Mouse (Mus musculus) hindbrain, embryonic 12.5 days (tissue): ENCODE measurements at regions not wholly inside any gene's neighbourhood (a gene's known extent, or its start where the extent isn't known, plus 50 kb on each side); places are given as distances from the start of the nearest gene placed in this dataset.

Experiments used
- ATAC-seq: fragments of 200-750 bp; cut with Nextera tagmentation; 2 replicates; pipeline ENCODE4 v1.8.0; 2017; ENCODE audit warnings: moderate TSS enrichment; ENCODE audit not compliant: low FRiP score
- H3K27ac ChIP-seq: fragments of 300-500 bp; sonication (generic); 2 replicates; pipeline ENCODE4 v1.5.1; 2016; ENCODE audit warnings: mild to moderate bottlenecking
- H3K27me3 ChIP-seq: fragments of 300-500 bp; sonication (generic); 2 replicates; pipeline ENCODE4 v1.6.1; 2016; ENCODE audit warnings: mild to moderate bottlenecking
- H3K36me3 ChIP-seq: fragments of 300-500 bp; sonication (generic); 2 replicates; pipeline ENCODE4 v1.6.1; 2016; ENCODE audit warnings: mild to moderate bottlenecking
- H3K4me1 ChIP-seq: fragments of 300-500 bp; sonication (generic); 2 replicates; pipeline ENCODE4 v1.6.1; 2016
- H3K4me2 ChIP-seq: fragments of 300-500 bp; sonication (generic); replicated peaks from 2 replicates; pipeline ENCODE4 v1.6.1; 2016; ENCODE audit warnings: mild to moderate bottlenecking
- H3K4me3 ChIP-seq: fragments of 300-500 bp; sonication (generic); 2 replicates; pipeline ENCODE4 v1.5.1; 2016; ENCODE audit warnings: mild to moderate bottlenecking
- H3K9ac ChIP-seq: fragments of 300-500 bp; sonication (generic); 2 replicates; pipeline ENCODE4 v1.6.1; 2016; ENCODE audit warnings: mild to moderate bottlenecking, moderate library complexity
- H3K9me3 ChIP-seq: fragments of 300-500 bp; sonication (generic); replicated peaks from 2 replicates; pipeline ENCODE4 v1.6.1; 2016; ENCODE audit warnings: mild to moderate bottlenecking

DNA sequence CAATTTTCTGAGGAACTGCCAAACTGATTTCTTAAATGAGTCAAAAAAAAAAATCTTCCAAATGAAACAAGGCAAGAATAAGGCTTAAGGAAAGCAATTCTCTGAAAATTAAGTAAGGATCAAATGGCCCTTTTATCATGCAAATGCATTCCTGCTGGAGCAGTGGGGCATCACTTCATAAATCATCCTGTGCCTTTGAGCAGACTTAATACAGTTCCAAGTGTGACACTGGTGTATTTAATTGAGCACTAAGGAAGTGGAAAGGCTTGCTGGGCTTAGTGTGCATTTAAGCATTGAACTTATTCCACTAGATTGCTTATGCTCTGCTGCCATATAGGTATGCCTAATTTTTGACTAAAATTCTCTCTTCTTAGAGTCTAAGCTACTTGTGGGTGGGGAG, 3655.7 kb upstream of the Lrrc6 start:
- Histone ChIP-seq H3K27me3 (no peaks in the 10 kb centered on the region), H3K4me1 (no peaks in the 10 kb centered on the region), H3K9me3 (no peaks in the 10 kb centered on the region), H3K4me2 (no peak overlapping the region), H3K4me3 (no peak overlapping the region), H3K27ac (no peak overlapping the region), H3K9ac (no peak overlapping the region), H3K36me3 (no peaks in the 10 kb centered on the region)
- peak; percentile 82; the same call in 1 of the 2 replicates for ATAC-seq

DNA sequence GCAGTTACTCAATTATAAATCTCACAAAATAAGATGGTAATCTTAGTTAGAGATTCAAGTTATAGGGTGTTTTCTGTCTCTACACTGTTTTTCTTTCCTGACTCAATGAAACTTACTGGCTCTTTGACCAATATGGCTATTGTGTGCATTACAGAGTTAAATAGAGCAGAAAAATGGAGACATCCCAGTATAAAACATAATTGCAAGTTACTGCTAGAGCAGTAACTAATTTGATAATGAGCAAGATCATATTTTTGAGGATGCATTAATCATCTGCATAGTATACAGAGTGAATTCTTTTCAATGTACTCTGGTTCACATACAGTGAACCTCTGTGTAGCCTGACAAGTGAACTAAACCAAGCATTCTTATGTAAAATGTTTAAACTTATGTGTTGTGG, 3631.0 kb upstream of the Gm6569 start:
- Histone ChIP-seq H3K9me3 (no peaks in the 10 kb centered on the region), H3K36me3 (no peaks in the 10 kb centered on the region), H3K27me3 (no peaks in the 10 kb centered on the region), H3K27ac (no peak overlapping the region), H3K4me3 (no peak overlapping the region), H3K4me1 (no peaks in the 10 kb centered on the region), H3K9ac (no peak overlapping the region), H3K4me2 (no peak overlapping the region)
- ATAC-seq, result no peak
